Mouse (Mus musculus) bone marrow macrophage, adult 2 months (primary cell): ENCODE measurements around the gene Gm9195.

ENCODE experiments used
- CTCF ChIP-seq: IDR thresholded peaks from 2 replicates; pipeline ENCODE4 v1.5.1; 2012; ENCODE audit warnings: low read depth, mild to moderate bottlenecking, low read length, moderate library complexity
- POLR2A ChIP-seq: IDR thresholded peaks from 2 replicates; pipeline ENCODE4 v1.6.1; 2012; ENCODE audit warnings: mild to moderate bottlenecking, low read depth, low read length, borderline replicate concordance

GRCm38 (mm10) chr14:72447141-72448091 lies 44.2 kb downstream of the Gm9195 start:
- TF ChIP-seq CTCF (peak; percentile 12; the same call in 1 of the 2 replicates), POLR2A (no peak)
